Mouse (Mus musculus) MEL (cell line): ENCODE data around the gene Adgrg2.

Source experiments
- CTCF ChIP-seq, 3 experiments: IDR thresholded peaks in 2 of 3; conservative IDR thresholded peaks in 1 of 3; 2 replicates each; pipeline ENCODE4 v1.5.1; 2011 to 2012; ENCODE audit warnings: low read length in 3 of 3, low read depth in 2 of 3, mild to moderate bottlenecking in 2 of 3, improper control_type of control experiment in 1 of 3, inconsistent platforms in 1 of 3, mixed read lengths in 1 of 3, moderate library complexity in 1 of 3; ENCODE audit not compliant: control insufficient read depth in 1 of 3, insufficient read depth in 1 of 3, poor library complexity in 1 of 3, severe bottlenecking in 1 of 3
- EP300 ChIP-seq, 2 experiments: IDR thresholded peaks; 2 replicates each; pipeline ENCODE4 v1.6.1; 2011; ENCODE audit warnings: improper control_type of control experiment in 2 of 2, low read length in 2 of 2, low read depth in 1 of 2, mild to moderate bottlenecking in 1 of 2
- MAX ChIP-seq: IDR thresholded peaks from 2 replicates; pipeline ENCODE4 v1.6.1; 2011; ENCODE audit warnings: low read length, improper control_type of control experiment
- NELFE ChIP-seq: IDR thresholded peaks from 2 replicates; pipeline ENCODE4 v1.6.1; 2011; ENCODE audit warnings: low read depth, low read length, improper control_type of control experiment
- POLR2A ChIP-seq, 2 experiments: IDR thresholded peaks; 2 replicates each; pipeline ENCODE4 v1.6.1; 2011 to 2012; ENCODE audit warnings: low read length in 2 of 2, mild to moderate bottlenecking in 2 of 2, control low read depth in 1 of 2, improper control_type of control experiment in 1 of 2, low read depth in 1 of 2, moderate library complexity in 1 of 2; ENCODE audit not compliant: control insufficient read depth in 1 of 2, insufficient read depth in 1 of 2, poor library complexity in 1 of 2

DNA sequence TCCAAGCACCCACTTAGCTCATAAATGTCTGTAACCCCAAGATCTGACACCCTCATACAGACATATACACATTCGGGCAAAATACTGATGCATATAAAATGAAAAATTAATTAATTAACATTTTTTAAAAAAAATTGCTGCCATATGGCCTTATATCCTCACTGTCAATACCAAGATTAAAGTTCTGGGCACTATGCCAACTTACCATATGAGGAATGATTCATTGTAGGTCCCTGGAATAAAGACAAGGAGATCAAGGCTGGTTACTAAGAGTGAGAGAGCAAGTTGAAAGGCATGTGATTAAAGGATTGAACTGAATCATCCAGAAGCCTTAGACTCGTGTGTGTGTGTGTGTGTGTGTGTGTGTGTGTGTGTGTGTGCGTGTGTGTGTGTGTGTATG is 103.8 kb downstream of the Adgrg2 start:
- TF ChIP-seq MAX (no peak), POLR2A (IDR thresholded peaks at IDR 0.05; ENCODE audit: control insufficient read depth in 1 of 2, insufficient read depth in 1 of 2, low read depth in 1 of 2, low read length in 2 of 2, poor library complexity in 1 of 2) (no peak), CTCF (IDR thresholded peaks at IDR 0.05 in 2 of 3, conservative IDR thresholded peaks at IDR 0.05 in 1 of 3; ENCODE audit: control insufficient read depth in 1 of 3, insufficient read depth in 1 of 3, low read depth in 2 of 3, low read length in 3 of 3, poor library complexity in 1 of 3, severe bottlenecking in 1 of 3) (no peak), NELFE (no peak), EP300 (IDR thresholded peaks at IDR 0.05; ENCODE audit: low read depth in 1 of 2, low read length in 2 of 2) (peak in 1 of 2 experiments; percentile 32; a peak in 2 of 4 replicates)
